Mouse (Mus musculus) monocyte, adult 2 months (primary cell): Measurements from ENCODE around the gene Gpalpp1.

ENCODE experiments used
- DNase-seq, 2 experiments: peaks; one replicate each; pipeline ENCODE4 v3.0.0; 2022; ENCODE audit warnings: low spot score in 2 of 2, low read depth in 1 of 2

Gene Gpalpp1

GRCm38 (mm10) chr14:76115744-76116143, 5.2 kb upstream of the Gpalpp1 start:
- DNase-seq = peak in 1 of 2 experiments; percentile 4

- no peak for DNase-seq
Measured at GRCm38 (mm10) chr14:76099543-76099942, 11.0 kb downstream of the Gpalpp1 start.

GRCm38 (mm10) chr14:76097815-76098214, 12.7 kb downstream of the Gpalpp1 start:
- DNase-seq = no peak

GRCm38 (mm10) chr14:76097244-76097643, 13.3 kb downstream of the Gpalpp1 start:
- no peak for DNase-seq

GRCm38 (mm10) chr14:76084188-76084587, 26.4 kb downstream of the Gpalpp1 start:
- DNase-seq = no peak

GRCm38 (mm10) chr14:76082086-76082636, 28.4 kb downstream of the Gpalpp1 start:
- DNase-seq = no peak

- no peak for DNase-seq
Measured at GRCm38 (mm10) chr14:76081451-76081850, 29.1 kb downstream of the Gpalpp1 start.

GRCm38 (mm10) chr14:76077088-76077491, 33.5 kb downstream of the Gpalpp1 start:
- DNase-seq = no peak

GRCm38 (mm10) chr14:76076602-76077001, 34.0 kb downstream of the Gpalpp1 start:
- no peak for DNase-seq

- DNase-seq = no peak
Measured at GRCm38 (mm10) chr14:76075721-76076120, 34.8 kb downstream of the Gpalpp1 start.

GRCm38 (mm10) chr14:76074206-76074605, 36.4 kb downstream of the Gpalpp1 start:
- no peak for DNase-seq

GRCm38 (mm10) chr14:76072626-76073025, 37.9 kb downstream of the Gpalpp1 start:
- no peak for DNase-seq

- no peak for DNase-seq
Measured at GRCm38 (mm10) chr14:76069296-76069695, 41.3 kb downstream of the Gpalpp1 start.

GRCm38 (mm10) chr14:76068296-76068695, 42.3 kb downstream of the Gpalpp1 start:
- no peak for DNase-seq

GRCm38 (mm10) chr14:76067237-76067636, 43.3 kb downstream of the Gpalpp1 start:
- no peak for DNase-seq

- DNase-seq = no peak
Measured at GRCm38 (mm10) chr14:76059441-76059840, 51.1 kb downstream of the Gpalpp1 start.

GRCm38 (mm10) chr14:76053726-76054125, 56.8 kb downstream of the Gpalpp1 start:
- no peak for DNase-seq

GRCm38 (mm10) chr14:76051966-76052365, 58.6 kb downstream of the Gpalpp1 start:
- no peak for DNase-seq

- DNase-seq = no peak
Measured at GRCm38 (mm10) chr14:76045767-76046166, 64.8 kb downstream of the Gpalpp1 start.

- no peak for DNase-seq
Measured at GRCm38 (mm10) chr14:76044164-76044557, 66.4 kb downstream of the Gpalpp1 start.

GRCm38 (mm10) chr14:76043251-76044163, 67.1 kb downstream of the Gpalpp1 start:
- DNase-seq = no peak
